Mouse (Mus musculus) hematopoietic stem cell, adult 5-6 weeks (primary cell): ENCODE measurements at regions not wholly inside any gene's neighbourhood (a gene's known extent, or its start where the extent isn't known, plus 50 kb on each side); places are given as distances from the start of the nearest gene placed in this dataset.

Source experiments
- ATAC-seq, 2 experiments: fragments of 125-278 bp in 1 of 2; replicated peaks in 1 of 2; 2 replicates each; pipeline ENCODE4 v1.8.0; 2016 to 2017; ENCODE audit warnings: inconsistent platforms in 2 of 2, mild to moderate bottlenecking in 2 of 2, moderate number of reproducible peaks in 2 of 2, low read depth in 1 of 2, moderate TSS enrichment in 1 of 2; ENCODE audit not compliant: low FRiP score in 2 of 2, poor library complexity in 2 of 2, severe bottlenecking in 2 of 2, insufficient read depth in 1 of 2, low TSS enrichment in 1 of 2

DNA sequence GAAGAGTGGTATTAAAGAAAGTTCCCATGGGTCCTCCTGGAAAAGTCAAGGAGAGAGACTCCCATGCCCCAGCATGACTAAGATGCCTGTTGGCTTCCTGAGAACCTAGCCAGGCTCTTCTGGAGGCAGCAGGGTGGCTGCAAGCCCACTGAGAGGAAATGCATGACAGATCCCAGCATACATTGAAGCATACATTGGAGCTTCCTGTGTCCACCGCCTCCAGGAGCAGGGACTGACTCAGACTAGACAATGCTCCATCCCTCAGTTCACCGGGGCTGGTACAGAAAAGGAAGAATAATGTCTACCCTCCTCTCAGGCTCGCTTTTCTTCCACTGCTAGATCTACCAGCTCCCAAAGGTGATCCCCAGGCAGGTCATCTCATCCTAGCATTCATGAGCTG lies 104.7 kb upstream of the Zfp703 start:
- ATAC-seq, result no peak

DNA sequence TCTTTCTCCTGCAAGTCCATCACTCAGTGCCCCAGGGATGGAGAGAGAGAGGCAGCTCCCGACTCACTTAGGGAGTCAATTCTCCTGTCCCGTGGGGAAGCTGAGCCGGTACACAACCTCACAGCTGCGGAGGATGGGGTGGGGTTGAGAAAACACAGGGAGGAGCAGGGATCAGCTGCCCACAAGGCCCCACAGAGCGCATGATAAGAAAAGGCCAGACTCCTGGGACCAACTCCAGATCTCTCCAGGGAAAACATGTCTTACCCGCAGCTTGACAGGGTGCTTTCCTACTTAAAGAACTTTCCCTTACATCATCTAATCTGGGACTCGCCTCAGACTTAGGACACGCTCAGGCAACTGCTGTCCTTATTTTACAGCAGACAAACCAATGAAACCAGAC lies 104.3 kb upstream of the Zfp703 start:
- ATAC-seq, result no peak

GRCm38 (mm10) chr8:26880177-26880576 lies 96.9 kb upstream of the Zfp703 start:
- ATAC-seq, result no peak

- ATAC-seq, result no peak
Observed at GRCm38 (mm10) chr8:26881268-26882120, 95.6 kb upstream of the Zfp703 start.

- no peak for ATAC-seq
Observed at GRCm38 (mm10) chr8:26882616-26883015, 94.5 kb upstream of the Zfp703 start.

DNA sequence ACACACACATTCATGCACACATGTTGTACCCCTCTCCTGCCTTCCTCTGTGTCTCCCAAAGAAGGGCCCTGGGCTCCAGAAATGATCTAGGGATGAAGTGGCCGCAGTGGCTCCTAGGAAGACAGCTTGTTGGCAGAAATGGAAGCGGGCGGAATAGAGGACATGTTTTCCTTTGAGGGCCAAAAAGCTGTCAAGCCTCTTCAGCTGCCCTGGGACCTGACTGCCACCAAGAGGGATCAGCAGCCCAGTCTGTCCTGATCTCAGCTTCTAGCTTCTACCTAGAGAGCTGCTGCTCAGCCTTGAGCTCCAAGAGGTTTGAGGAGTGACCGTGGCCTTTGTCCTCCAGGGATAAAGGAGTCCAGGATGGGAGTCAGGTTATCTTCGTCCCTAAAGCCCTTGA lies 93.8 kb upstream of the Zfp703 start:
- ATAC-seq, result no peak

GRCm38 (mm10) chr8:26883770-26884169 lies 93.4 kb upstream of the Zfp703 start:
- 0 out of 4 replicates have a peak, but pooled peaks of 1 of the 2 experiments have one; percentile 17 for ATAC-seq

GRCm38 (mm10) chr8:26884350-26884749 lies 92.8 kb upstream of the Zfp703 start:
- no peak for ATAC-seq

DNA sequence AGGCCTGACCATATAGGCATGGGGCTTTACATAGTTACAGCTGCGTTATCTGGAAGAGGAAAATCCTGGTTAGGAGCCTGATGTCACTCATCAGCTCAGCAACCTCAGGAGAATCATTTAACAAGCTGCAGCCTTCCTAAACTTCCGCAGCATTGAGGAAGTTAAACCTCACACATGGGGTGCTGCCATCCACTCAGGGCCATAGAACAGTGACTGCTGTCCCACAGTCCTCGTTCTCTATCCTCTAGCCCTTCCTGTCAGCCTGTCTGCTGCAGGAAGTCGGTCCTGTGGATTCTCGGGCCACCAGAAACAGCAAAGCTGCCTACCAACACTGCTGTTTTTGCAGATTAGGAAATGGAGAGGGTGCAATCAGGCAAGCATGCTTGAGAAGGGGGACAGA lies 91.8 kb upstream of the Zfp703 start:
- ATAC-seq, result peak; percentile 19 to 45; a peak in 2 of 4 replicates

GRCm38 (mm10) chr8:26886783-26887486 lies 90.2 kb upstream of the Zfp703 start:
- ATAC-seq, result no peak

- no peak for ATAC-seq
Observed at GRCm38 (mm10) chr8:26887551-26887950, 89.6 kb upstream of the Zfp703 start.

- ATAC-seq, result peak; percentile 24 to 39; a peak in 2 of 4 replicates
Observed at GRCm38 (mm10) chr8:26888050-26888449, 89.1 kb upstream of the Zfp703 start.

DNA sequence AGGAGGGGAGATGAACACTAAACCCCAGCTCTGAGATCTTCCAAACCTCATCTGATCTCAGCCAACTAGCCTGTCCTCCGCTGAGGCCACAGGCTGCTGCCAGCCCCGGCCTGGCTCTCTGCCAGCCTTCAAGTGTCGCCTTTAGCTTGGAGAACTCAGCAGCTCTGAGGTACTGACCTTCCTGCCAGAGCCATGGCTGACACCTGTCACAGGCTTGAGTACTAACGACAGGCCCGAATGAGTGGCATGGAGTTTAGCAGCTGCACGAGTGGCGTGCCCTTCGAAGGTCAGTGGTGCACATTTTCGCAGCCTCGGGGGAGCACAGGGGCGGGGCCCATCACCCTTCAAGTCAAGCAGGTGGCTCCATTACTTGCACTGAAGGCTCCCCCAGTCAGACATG lies 85.2 kb upstream of the Zfp703 start:
- no peak for ATAC-seq

DNA sequence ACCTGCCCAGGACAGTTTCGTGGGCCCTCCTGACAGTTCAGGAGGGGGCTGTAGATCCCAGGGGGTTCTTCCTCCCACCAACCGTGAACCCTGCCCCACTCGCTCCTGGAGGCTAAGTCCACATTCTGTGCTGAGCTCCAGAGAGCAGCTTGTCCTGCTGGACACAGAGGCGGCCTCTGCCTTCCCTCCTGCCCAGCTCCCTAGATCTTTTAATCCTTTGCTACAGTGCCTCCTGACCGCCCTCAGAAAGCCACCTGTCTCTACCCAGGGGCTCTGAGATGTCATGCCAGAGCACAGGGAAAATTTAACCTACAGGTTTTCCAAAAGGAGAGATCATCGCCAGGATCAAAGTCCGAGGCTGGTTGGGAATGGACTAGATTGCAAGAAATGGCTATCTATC lies 84.7 kb upstream of the Zfp703 start:
- ATAC-seq, result no peak

GRCm38 (mm10) chr8:26895867-26896266 lies 81.3 kb upstream of the Zfp703 start:
- ATAC-seq, result peak in 1 of 2 experiments; percentile 39; a peak in 1 of 4 replicates

- ATAC-seq, result no peak
Observed at GRCm38 (mm10) chr8:26903289-26903688, 73.8 kb upstream of the Zfp703 start.

GRCm38 (mm10) chr8:26906257-26906656 lies 70.9 kb upstream of the Zfp703 start:
- no peak for ATAC-seq

DNA sequence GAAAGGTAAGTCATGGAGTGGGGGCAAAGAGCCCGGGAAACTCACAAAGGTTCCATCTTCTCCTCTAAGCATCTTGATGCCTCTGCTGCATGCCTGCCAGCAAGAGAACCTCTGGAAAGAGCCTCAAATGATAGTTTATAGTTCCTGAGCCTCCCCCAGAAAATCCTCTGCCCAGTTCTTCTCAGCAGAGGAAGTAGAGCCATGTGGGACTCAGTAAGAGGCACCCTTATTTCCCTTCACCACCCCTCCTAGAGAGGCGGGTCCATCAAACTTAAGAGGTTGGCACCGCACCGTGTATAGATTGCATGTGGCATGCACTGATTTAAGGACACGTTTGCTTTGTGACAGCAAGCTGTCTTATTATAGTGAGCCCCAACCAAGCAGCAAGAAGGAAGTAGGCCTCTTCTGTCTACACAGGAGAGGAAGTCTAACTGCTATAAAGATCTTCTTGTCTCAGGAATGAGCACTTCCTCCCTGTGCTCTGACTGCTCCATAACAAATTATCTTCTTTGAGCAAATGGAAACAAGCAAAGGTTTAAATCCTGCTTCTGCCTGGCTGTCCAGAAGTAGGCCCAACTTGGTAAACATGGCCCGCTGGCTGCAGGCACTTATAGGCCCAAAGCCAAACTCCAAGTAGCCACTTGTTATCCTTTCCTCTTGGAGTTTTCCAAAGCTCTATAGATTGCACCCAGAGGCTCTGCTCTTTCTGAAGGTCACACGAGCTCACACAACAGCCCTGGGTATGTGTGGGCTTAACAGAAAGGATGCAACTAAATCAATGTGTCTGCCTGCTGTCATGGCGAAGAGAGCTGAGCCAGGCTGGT lies 69.6 kb upstream of the Zfp703 start:
- ATAC-seq, result peak in 1 of 2 experiments; percentile 4; a peak in 1 of 4 replicates
